Comparison of ENCODE assay signal across 10 mouse cellular contexts in the genomic region with DNA sequence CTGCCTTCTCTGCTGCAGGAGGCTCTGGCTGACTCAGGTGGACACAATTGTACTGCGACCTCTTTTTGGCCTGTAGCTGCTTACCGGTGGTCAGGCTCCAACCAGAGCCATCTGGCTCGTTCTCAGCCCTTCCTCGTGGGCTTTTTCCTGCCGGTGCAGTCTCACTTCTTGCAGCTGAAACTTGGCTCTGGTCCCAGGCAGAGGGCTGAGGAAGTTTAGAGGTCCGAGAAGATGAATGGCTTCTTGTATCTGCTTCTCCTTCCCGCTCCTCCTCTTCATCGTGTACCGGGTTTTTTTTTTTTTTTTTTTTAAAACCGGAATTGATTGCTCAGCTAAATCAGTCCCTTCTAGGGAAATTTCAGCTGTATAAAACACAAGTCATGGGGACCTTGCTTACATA. TPM values are rescaled to one million over a fixed set of nuclear protein-coding genes. Genes with fewer than 3 reads are reported as not detected.
DNase-seq lines count a peak whose midpoint lies in the region; ATAC-seq and TF ChIP-seq lines count a peak whose summit lies in the region.
"Had no signal": no experiment of that assay in that cellular context is flagged by ENCODE, and none has a peak within 500 bp of the region (broad histone marks: within the 10 kb centered on the region; RNA-seq: fewer than 3 reads in every experiment).

No protein-coding gene starts in this region.

- in situ Hi-C loops in ES-E14 (cut with MboI; ENCODE audit: low sequenced_read_pairs in 2 of 2, unreplicated experiment in 2 of 2), result no loop called here

- H3K4me2 ChIP-seq in forebrain, embryonic 15.5 days (replicated peaks), result no peak overlapping the region
- H3K4me2 ChIP-seq in forebrain, embryonic 16.5 days (ENCODE audit: low read length), result no peak overlapping the region

- H3K36me3 ChIP-seq in forebrain, embryonic 15.5 days, result peaks cover 30% of the 10 kb centered on the region
- H3K36me3 ChIP-seq in forebrain, embryonic 16.5 days (ENCODE audit: control insufficient read depth, insufficient read depth), result peaks cover 24% of the 10 kb centered on the region
- peaks cover 9% of the 10 kb centered on the region for H3K36me3 ChIP-seq in ES-E14 (ENCODE audit: control insufficient read depth, insufficient read depth, low read length, poor library complexity, severe bottlenecking)

- 0 out of 2 replicates have a peak, but pooled peaks cover 3% of the 10 kb centered on the region for H3K4me1 ChIP-seq in forebrain, embryonic 15.5 days
- H3K4me1 ChIP-seq in forebrain, embryonic 16.5 days (replicated peaks; ENCODE audit: control insufficient read depth, insufficient read depth, low read length), result 0 out of 2 replicates have a peak, but pooled peaks cover 3% of the 10 kb centered on the region
- peaks cover 7 to 27% of the 10 kb centered on the region in 2 experiments for H3K4me1 ChIP-seq in ES-E14 (ENCODE audit: control insufficient read depth in 2 of 2, insufficient read depth in 2 of 2, low read length in 2 of 2, poor library complexity in 1 of 2)

- no peak for ATAC-seq in forebrain, embryonic 15.5 days (replicated peaks)
- ATAC-seq in forebrain, embryonic 16.5 days, result no peak

- intact Hi-C loops in heart, postnatal 36 days (cut with DNase I), result no loop called here

- H3K27ac ChIP-seq in forebrain, embryonic 15.5 days (replicated peaks), result 0 out of 2 replicates have a peak overlapping the region, but pooled peaks have one; percentile 46
- no peak overlapping the region for H3K27ac ChIP-seq in forebrain, embryonic 16.5 days (ENCODE audit: low read length)
- H3K27ac ChIP-seq in ES-E14 (ENCODE audit: insufficient read depth, low read depth, low read length, poor library complexity, severe bottlenecking), result peak overlapping the region; percentile 97

- no peak for DNase-seq in ES-E14 (ENCODE audit: low read depth, low spot score)
- peak; percentile 88 to 90 for DNase-seq in cerebellum, postnatal 14 days
- DNase-seq in heart, postnatal 36 days, result peak; percentile 68 to 72
- peak; percentile 60 to 73 for DNase-seq in layer of hippocampus, postnatal 10 days (ENCODE audit: low spot score in 2 of 2)
- peak; percentile 45 for DNase-seq in ovary, postnatal 14 days (ENCODE audit: low spot score)
- DNase-seq in T-cell, adult 2 months (ENCODE audit: low spot score), result no peak

- H3K9me3 ChIP-seq in forebrain, embryonic 15.5 days, result no peaks in the 10 kb centered on the region
- no peaks in the 10 kb centered on the region for H3K9me3 ChIP-seq in forebrain, embryonic 16.5 days (ENCODE audit: control insufficient read depth, low read length)
- no peaks in the 10 kb centered on the region for H3K9me3 ChIP-seq in ES-E14 (ENCODE audit: control insufficient read depth, insufficient read depth, low read depth, low read length)
- H3K9me3 ChIP-seq: megakaryocyte, embryonic 14.5 days had no signal

- no peak overlapping the region for H3K4me3 ChIP-seq in forebrain, embryonic 15.5 days
- no peak overlapping the region for H3K4me3 ChIP-seq in forebrain, embryonic 16.5 days (replicated peaks; ENCODE audit: low read length)
- H3K4me3 ChIP-seq in ES-E14 (ENCODE audit: insufficient read depth in 1 of 2, low read depth in 1 of 2, low read length in 2 of 2, poor library complexity in 1 of 2, severe bottlenecking in 1 of 2), result peak overlapping the region; percentile 38 to 61; a peak in 3 of 4 replicates
- H3K4me3 ChIP-seq: erythroblast, embryonic 14.5 days; megakaryocyte, embryonic 14.5 days had no signal

- no peak overlapping the region for H3K9ac ChIP-seq in forebrain, embryonic 15.5 days (replicated peaks)
- no peak overlapping the region for H3K9ac ChIP-seq in forebrain, embryonic 16.5 days (replicated peaks; ENCODE audit: low read depth, low read length)
- H3K9ac ChIP-seq in ES-E14 (ENCODE audit: insufficient read depth, low read depth, low read length, poor library complexity, severe bottlenecking), result peak overlapping the region; percentile 76

- WGBS in forebrain, embryonic 15.5 days, result 31% methylated on average over 10 of the region's 10 CpGs
- WGBS in forebrain, embryonic 16.5 days, result 29% methylated on average over 10 of the region's 10 CpGs

- H3K27me3 ChIP-seq in forebrain, embryonic 15.5 days, result no peaks in the 10 kb centered on the region
- no peaks in the 10 kb centered on the region for H3K27me3 ChIP-seq in forebrain, embryonic 16.5 days (replicated peaks; ENCODE audit: control insufficient read depth, insufficient read depth, low read length)
- H3K27me3 ChIP-seq: megakaryocyte, embryonic 14.5 days had no signal

TF ChIP-seq in ES-E14, 5 proteins besides CTCF, POLR2A, EP300 and RAD21:
- no peak for TF ChIP-seq ZC3H11A (IDR thresholded peaks at IDR 0.05; ENCODE audit: borderline replicate concordance, low read depth, low read length)
- TF ChIP-seq HCFC1 (IDR thresholded peaks at IDR 0.05; ENCODE audit: borderline replicate concordance, insufficient read depth, low read length), result no peak
- 0 out of 2 replicates have a peak, but pooled peaks have one; percentile 26 for TF ChIP-seq MAFK (IDR thresholded peaks at IDR 0.05; ENCODE audit: insufficient read depth, low read depth, low read length)
- no peak for TF ChIP-seq CHD2 (IDR thresholded peaks at IDR 0.05; ENCODE audit: low read depth, low read length)
- TF ChIP-seq ZNF384 (IDR thresholded peaks at IDR 0.05; ENCODE audit: low read depth, low read length), result peak; percentile 72; the same call in 1 of the 2 replicates

RNA-seq across cellular contexts. Expression of gene Mlxip, which starts 18.0 kb away (rescaled TPM):
- polyA plus RNA-seq in forebrain, embryonic 15.5 days (2015; fragmentation: Nextera tagmentation; extraction: Ambion mirVana), result 16.9 and 17.0 TPM in 2 replicates
- 18.0 and 18.1 TPM in 2 replicates for polyA plus RNA-seq in forebrain, embryonic 16.5 days (2015; fragmentation: Nextera tagmentation; extraction: Ambion mirVana)
- total RNA-seq in ES-E14 (2012; rRNA removed), result 8.0 and 8.2 TPM in 2 replicates
- 10 to 100 TPM; 30.4 to 31.8 TPM for total RNA-seq in heart, postnatal 36 days (2021)
- 10 to 100 TPM; 22.3 to 22.7 TPM for total RNA-seq in layer of hippocampus, postnatal 10 days (2021)

RNA-seq across cellular contexts. Expression of gene Bcl7a, which starts 32.9 kb away (rescaled TPM):
- polyA plus RNA-seq in forebrain, embryonic 15.5 days (2015; fragmentation: Nextera tagmentation; extraction: Ambion mirVana), result 80.6 and 89.3 TPM in 2 replicates
- 81.9 and 84.3 TPM in 2 replicates for polyA plus RNA-seq in forebrain, embryonic 16.5 days (2015; fragmentation: Nextera tagmentation; extraction: Ambion mirVana)
- 8.0 and 13.7 TPM in 2 replicates for total RNA-seq in ES-E14 (2012; rRNA removed)
- 10 to 100 TPM in 1 of 2 experiments, 1 to 10 TPM in 1; 7.1 to 12.3 TPM for total RNA-seq in heart, postnatal 36 days (2021)
- 10 to 100 TPM; 72.7 to 78.5 TPM for total RNA-seq in layer of hippocampus, postnatal 10 days (2021)

Comparison
In these comparisons a context has a peak if more than half of its experiments do, and no peak if none do; other contexts are left out.
1. H3K4me3 ChIP-seq: peak in ES-E14 (2 of 2); none in forebrain, embryonic 15.5 days (single experiment) and forebrain, embryonic 16.5 days (single experiment).
2. DNase-seq: peak in cerebellum, postnatal 14 days (2 of 2), heart, postnatal 36 days (2 of 2), layer of hippocampus, postnatal 10 days (2 of 2) and ovary, postnatal 14 days (single experiment); none in ES-E14 (single experiment) and T-cell, adult 2 months (single experiment).